ENCODE assay signal across 8 mouse cellular contexts in genomic region chr1:176813292-176814035, GRCm38 (mm10). TPM values are rescaled to one million over a fixed set of nuclear protein-coding genes. Genes with fewer than 3 reads are reported as not detected.
DNase-seq lines count a peak whose midpoint lies in the region; ATAC-seq and TF ChIP-seq lines count a peak whose summit lies in the region.

No protein-coding gene starts in this region.

- peak overlapping the region; percentile 87 for H3K27ac ChIP-seq in cortical plate, adult 2 months (ENCODE audit: insufficient read depth, low read length)
- H3K27ac ChIP-seq in intestine, embryonic 14.5 days (ENCODE audit: low read depth), result peak overlapping the region; percentile 94
- H3K27ac ChIP-seq in limb, embryonic 10.5 days, result peak overlapping the region; percentile 98
- H3K27ac ChIP-seq in midbrain, embryonic 11.5 days (ENCODE audit: low read depth, low read length), result peak overlapping the region; percentile 96

- TF ChIP-seq POLR2A in cortical plate, adult 2 months (IDR thresholded peaks at IDR 0.05; ENCODE audit: extremely low read depth, insufficient read depth, low read length), result peak; percentile 68

- under 1% methylated on average over 43 of the region's 75 CpGs for WGBS in intestine, embryonic 14.5 days
- WGBS in limb, embryonic 10.5 days, result under 1% methylated on average over 74 of the region's 75 CpGs
- under 1% methylated on average over 57 of the region's 75 CpGs for WGBS in midbrain, embryonic 11.5 days

- no peaks in the 10 kb centered on the region for H3K36me3 ChIP-seq in intestine, embryonic 14.5 days (ENCODE audit: control insufficient read depth, insufficient read depth, low read length)
- H3K36me3 ChIP-seq in limb, embryonic 10.5 days, result no peaks in the 10 kb centered on the region
- no peaks in the 10 kb centered on the region for H3K36me3 ChIP-seq in midbrain, embryonic 11.5 days (ENCODE audit: control insufficient read depth, insufficient read depth, low read length)

- no peaks in the 10 kb centered on the region for H3K27me3 ChIP-seq in intestine, embryonic 14.5 days (replicated peaks; ENCODE audit: control insufficient read depth, insufficient read depth, low read length)
- no peaks in the 10 kb centered on the region for H3K27me3 ChIP-seq in limb, embryonic 10.5 days (ENCODE audit: low read depth, poor library complexity, severe bottlenecking)
- H3K27me3 ChIP-seq in midbrain, embryonic 11.5 days (ENCODE audit: control insufficient read depth, insufficient read depth, low read length), result no peaks in the 10 kb centered on the region

- peak overlapping the region; percentile 70 for H3K4me3 ChIP-seq in cortical plate, adult 2 months (ENCODE audit: insufficient read depth, low read length)
- peak overlapping the region; percentile 84 for H3K4me3 ChIP-seq in intestine, embryonic 14.5 days (ENCODE audit: low read depth, low read length)
- peak overlapping the region; percentile 90 for H3K4me3 ChIP-seq in limb, embryonic 10.5 days
- H3K4me3 ChIP-seq in midbrain, embryonic 11.5 days (ENCODE audit: low read depth, low read length), result peak overlapping the region; percentile 82

- peaks cover 4% of the 10 kb centered on the region; the same call in 1 of the 2 replicates for H3K4me1 ChIP-seq in cortical plate, adult 2 months (ENCODE audit: control insufficient read depth, insufficient read depth, low read length)
- peaks cover 11% of the 10 kb centered on the region for H3K4me1 ChIP-seq in intestine, embryonic 14.5 days (replicated peaks; ENCODE audit: control insufficient read depth, insufficient read depth, low read length)
- H3K4me1 ChIP-seq in limb, embryonic 10.5 days, result peaks cover 14% of the 10 kb centered on the region
- peaks cover 6% of the 10 kb centered on the region; the same call in 1 of the 2 replicates for H3K4me1 ChIP-seq in midbrain, embryonic 11.5 days (ENCODE audit: control insufficient read depth, insufficient read depth, low read length)

- TF ChIP-seq CTCF in cortical plate, adult 2 months (IDR thresholded peaks at IDR 0.05; ENCODE audit: extremely low read depth, insufficient read depth, low read length), result no peak

- peak overlapping the region; percentile 82 for H3K9ac ChIP-seq in intestine, embryonic 14.5 days (ENCODE audit: low read length)
- H3K9ac ChIP-seq in midbrain, embryonic 11.5 days (ENCODE audit: low read length), result peak overlapping the region; percentile 86

- H3K4me2 ChIP-seq in intestine, embryonic 14.5 days (ENCODE audit: low read length), result peak overlapping the region; percentile 68
- peak overlapping the region; percentile 54 for H3K4me2 ChIP-seq in midbrain, embryonic 11.5 days

- no peaks in the 10 kb centered on the region for H3K9me3 ChIP-seq in intestine, embryonic 14.5 days (ENCODE audit: control insufficient read depth, low read length)
- no peaks in the 10 kb centered on the region for H3K9me3 ChIP-seq in limb, embryonic 10.5 days (replicated peaks)
- no peaks in the 10 kb centered on the region for H3K9me3 ChIP-seq in midbrain, embryonic 11.5 days (ENCODE audit: control insufficient read depth, low read length)

- peak; percentile 80 to 93 for DNase-seq in adrenal gland, adult (ENCODE audit: inconsistent age in 2 of 2, low spot score in 1 of 2)
- DNase-seq in gastrocnemius, postnatal 10 days, result peak; percentile 73
- DNase-seq in intestine, embryonic 14.5 days (ENCODE audit: low spot score), result peak; percentile 81
- DNase-seq in limb, embryonic 10.5 days (ENCODE audit: low spot score), result peak; percentile 82
- DNase-seq in midbrain, embryonic 11.5 days (ENCODE audit: low spot score, missing footprints), result peak; percentile 97
- peak; percentile 67 for DNase-seq in right cerebral cortex, postnatal 4 days

- ATAC-seq in intestine, embryonic 14.5 days (replicated peaks; ENCODE audit: low FRiP score, low TSS enrichment, low read depth), result peak; percentile 74
- peak; percentile 68 for ATAC-seq in midbrain, embryonic 11.5 days (ENCODE audit: low FRiP score)
- no peak for ATAC-seq in inflammation-experienced regulatory T-cells, adult 6 months

RNA-seq across cellular contexts. Expression of gene Cep170, which starts 0.4 kb away (rescaled TPM):
- polyA plus RNA-seq in cortical plate, adult 2 months (2012; rRNA removed), result 39.1 and 40.0 TPM in 2 replicates
- 10 to 100 TPM; 23.6 to 32.7 TPM for total RNA-seq in gastrocnemius, postnatal 10 days (2021)
- polyA plus RNA-seq in intestine, embryonic 14.5 days (2014; fragmentation: Nextera tagmentation; extraction: Ambion mirVana), result 23.5 and 27.6 TPM in 2 replicates
- 22.7 and 31.0 TPM in 2 replicates for polyA plus RNA-seq in limb, embryonic 10.5 days (2016; fragmentation: Nextera tagmentation; extraction: Ambion mirVana)
- 69.2 and 80.3 TPM in 2 replicates for polyA plus RNA-seq in midbrain, embryonic 11.5 days (2014; fragmentation: Nextera tagmentation; extraction: Ambion mirVana)
- polyA plus RNA-seq in inflammation-experienced regulatory T-cells, adult 6 months (2017; shearing (Covaris generic)), result 10 to 100 TPM; 10.7 to 11.6 (median 11.6) TPM

RNA-seq across cellular contexts. Expression of gene Sdccag8, which starts 1.0 kb away (rescaled TPM):
- polyA plus RNA-seq in cortical plate, adult 2 months (2012; rRNA removed), result 20.7 and 21.6 TPM in 2 replicates
- total RNA-seq in gastrocnemius, postnatal 10 days (2021), result 1 to 10 TPM; 7.2 to 7.6 TPM
- 17.8 and 18.7 TPM in 2 replicates for polyA plus RNA-seq in intestine, embryonic 14.5 days (2014; fragmentation: Nextera tagmentation; extraction: Ambion mirVana)
- polyA plus RNA-seq in limb, embryonic 10.5 days (2016; fragmentation: Nextera tagmentation; extraction: Ambion mirVana), result 11.4 and 11.6 TPM in 2 replicates
- polyA plus RNA-seq in midbrain, embryonic 11.5 days (2014; fragmentation: Nextera tagmentation; extraction: Ambion mirVana), result 29.4 and 30.1 TPM in 2 replicates
- 10 to 100 TPM; 24.5 to 28.1 (median 27.5) TPM for polyA plus RNA-seq in inflammation-experienced regulatory T-cells, adult 6 months (2017; shearing (Covaris generic))
